Mouse (Mus musculus) brain, embryonic 14.5 days (tissue): Measurements from ENCODE around the gene Raf1.

Source experiments
- CTCF ChIP-seq: fragments of 200-500 bp; IDR thresholded peaks from 2 replicates; pipeline ENCODE4 v1.5.1; 2012; ENCODE audit warnings: inconsistent platforms, mild to moderate bottlenecking, moderate library complexity, borderline replicate concordance; ENCODE audit not compliant: insufficient read depth, insufficient read length; ENCODE audit errors: extremely low read depth
- POLR2A ChIP-seq: fragments of 200-500 bp; IDR thresholded peaks from 2 replicates; pipeline ENCODE4 v1.6.1; 2012; ENCODE audit warnings: mild to moderate bottlenecking, inconsistent platforms, borderline replicate concordance; ENCODE audit not compliant: poor library complexity, insufficient read depth, insufficient read length, severe bottlenecking; ENCODE audit errors: extremely low read depth

DNA sequence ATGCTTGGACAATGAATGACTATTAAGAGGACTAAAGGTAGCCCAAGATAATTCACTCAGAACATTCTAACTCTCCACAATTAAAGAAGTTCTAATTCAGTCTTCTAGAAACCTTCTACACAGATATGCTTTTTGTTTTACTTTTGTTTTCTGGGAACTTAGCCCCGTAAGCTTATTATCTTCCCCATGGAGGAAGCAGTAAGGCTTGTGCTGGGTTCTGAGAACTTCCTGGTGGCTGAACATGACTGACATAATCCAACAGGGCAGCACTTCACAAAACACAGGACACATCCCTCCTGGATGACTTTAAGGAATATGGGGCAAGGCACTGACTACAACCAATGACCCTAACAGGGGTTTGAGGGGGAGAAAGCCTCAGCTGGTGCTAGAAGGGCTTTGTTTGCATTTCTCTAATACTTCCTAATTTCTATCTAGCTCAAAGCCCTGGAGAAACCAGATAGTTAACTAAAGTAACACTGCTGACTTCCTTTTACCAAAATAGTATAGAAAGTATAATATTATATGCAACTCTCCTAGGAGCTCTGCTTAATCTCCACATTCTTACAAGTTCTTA, 26.6 kb downstream of the Raf1 start:
- TF ChIP-seq CTCF (no peak), POLR2A (no peak)
